Mouse (Mus musculus) MEL (cell line): ENCODE results near the gene Lats2.
"Not testable (repeated sequence)": the region's sequence is repeated elsewhere in the genome, so short reads cannot be mapped to it uniquely, and the experiment has no call there.

Experiments used
- BHLHE40 ChIP-seq: IDR thresholded peaks from 2 replicates; pipeline ENCODE4 v1.6.1; 2012; ENCODE audit warnings: low read depth, mild to moderate bottlenecking, inconsistent platforms, low read length, improper control_type of control experiment, borderline replicate concordance
- ETS1 ChIP-seq: IDR thresholded peaks from 2 replicates; pipeline ENCODE4 v1.6.1; 2012; ENCODE audit warnings: low read depth, mild to moderate bottlenecking, inconsistent platforms, low read length, improper control_type of control experiment, moderate library complexity
- MEF2A ChIP-seq: IDR thresholded peaks from 2 replicates; pipeline ENCODE4 v1.6.1; 2014; ENCODE audit warnings: low read depth, mild to moderate bottlenecking, inconsistent platforms, low read length, improper control_type of control experiment; ENCODE audit not compliant: poor library complexity, insufficient replicate concordance, severe bottlenecking; ENCODE audit errors: extremely low read depth
- UBTF ChIP-seq: IDR thresholded peaks from 2 replicates; pipeline ENCODE4 v1.6.1; 2012; ENCODE audit warnings: low read depth, mild to moderate bottlenecking, inconsistent platforms, low read length, improper control_type of control experiment, moderate library complexity, borderline replicate concordance; ENCODE audit not compliant: insufficient read depth

DNA sequence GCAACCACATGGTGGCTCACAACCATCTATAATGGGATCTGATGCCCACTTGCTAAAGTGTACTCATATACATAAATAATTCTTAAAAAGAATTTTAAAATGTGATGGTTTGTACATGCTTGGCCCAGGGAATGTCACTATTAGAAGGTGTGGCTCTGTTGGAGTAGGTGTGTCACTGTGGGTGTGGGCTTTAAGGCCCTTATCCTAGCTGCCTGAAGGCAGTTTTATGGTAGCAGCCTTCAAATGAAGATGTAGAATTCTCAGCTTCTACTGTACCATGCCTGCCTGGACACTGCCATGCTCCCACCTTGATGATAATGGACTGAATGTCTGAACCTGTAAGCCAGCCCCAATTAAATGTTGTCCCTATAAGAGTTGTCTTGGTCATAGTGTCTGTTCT, 7.2 kb downstream of the Lats2 start:
- not testable (repeated sequence) for TF ChIP-seq MEF2A, ETS1, UBTF, BHLHE40
